Mouse (Mus musculus) spleen, adult 2 months (tissue): ENCODE data around the gene Tamm41. TPM values are rescaled to one million over a fixed set of nuclear protein-coding genes. Genes with fewer than 3 reads are reported as not detected.

ENCODE experiments used
- DNase-seq, 2 experiments: peaks; one replicate each; pipeline versions ENCODE4 v3.0.0 to v3.0.0-alpha.2; 2012 to 2021; ENCODE audit warnings: low spot score in 2 of 2, low read depth in 1 of 2
- H3K27ac ChIP-seq: fragments of 200-500 bp; 2 replicates; pipeline ENCODE4 v1.5.1; 2012; ENCODE audit warnings: low read length, inconsistent platforms; ENCODE audit not compliant: insufficient read depth
- H3K27me3 ChIP-seq: fragments of 200-500 bp; 2 replicates; pipeline ENCODE4 v1.6.1; 2012; ENCODE audit warnings: mild to moderate bottlenecking, moderate library complexity, low read length, inconsistent platforms; ENCODE audit not compliant: control insufficient read depth, insufficient read depth
- H3K36me3 ChIP-seq: fragments of 200-500 bp; 2 replicates; pipeline ENCODE4 v1.6.1; 2012; ENCODE audit warnings: mild to moderate bottlenecking, low read length, inconsistent platforms; ENCODE audit not compliant: control insufficient read depth, insufficient read depth
- H3K4me1 ChIP-seq: fragments of 200-500 bp; 2 replicates; pipeline ENCODE4 v1.6.1; 2011; ENCODE audit warnings: inconsistent platforms; ENCODE audit not compliant: control insufficient read depth, insufficient read depth, insufficient read length
- H3K4me3 ChIP-seq: fragments of 200-500 bp; 2 replicates; pipeline ENCODE4 v1.5.1; 2011; ENCODE audit warnings: mild to moderate bottlenecking, inconsistent platforms; ENCODE audit not compliant: insufficient read depth, insufficient read length; ENCODE audit errors: extremely low read depth
- CTCF ChIP-seq: fragments of 200-500 bp; IDR thresholded peaks from 2 replicates; pipeline ENCODE4 v1.5.1; 2011; ENCODE audit warnings: mild to moderate bottlenecking, inconsistent platforms; ENCODE audit not compliant: insufficient read depth, insufficient read length, insufficient replicate concordance; ENCODE audit errors: extremely low read depth
- POLR2A ChIP-seq: fragments of 200-500 bp; IDR thresholded peaks from 2 replicates; pipeline ENCODE4 v1.6.1; 2011; ENCODE audit warnings: low read depth, low read length, inconsistent platforms
- WGBS: fragments of 180-500 bp; shearing (Covaris S2); methylation state at CpG from one replicate; pipeline ENCODE4 v1.1.7; 2018; 5-methylcytosine and 5-hydroxymethylcytosine counted together
- polyA plus RNA-seq: library from polyadenylated mRNA; depleted of rRNA; stranded (reverse); fragments of >200 nt; gene quantifications from 2 replicates; pipeline ENCODE4 v1.2.3, GENCODE M21; 2012

The Tamm41 gene
- polyA plus RNA-seq, 1 experiment = 24.3 TPM

- no peaks in the 10 kb centered on the region for H3K36me3 ChIP-seq
- DNase-seq = no peak
- H3K27me3 ChIP-seq = no peaks in the 10 kb centered on the region
- H3K4me3 ChIP-seq = no peak overlapping the region
- TF ChIP-seq POLR2A (no peak), CTCF (no peak)
- peaks cover 14% of the 10 kb centered on the region for H3K4me1 ChIP-seq
- WGBS = 85% methylated on average over 7 of the region's 7 CpGs
- H3K27ac ChIP-seq = no peak overlapping the region
Measured at GRCm38 (mm10) chr6:114976915-114977419, 60.7 kb downstream of the Tamm41 start.

GRCm38 (mm10) chr6:114974331-114974730 lies 63.3 kb downstream of the Tamm41 start:
- Histone ChIP-seq H3K27ac (no peak overlapping the region), H3K36me3 (no peaks in the 10 kb centered on the region), H3K27me3 (peaks cover 6% of the 10 kb centered on the region), H3K4me3 (no peak overlapping the region), H3K4me1 (peaks cover 20% of the 10 kb centered on the region)
- WGBS = 96% methylated on average over 1 of the region's 1 CpGs
- TF ChIP-seq CTCF = no peak
- no peak for TF ChIP-seq POLR2A
- no peak for DNase-seq

- TF ChIP-seq POLR2A (no peak), CTCF (no peak)
- 30% methylated on average over 1 of the region's 1 CpGs for WGBS
- Histone ChIP-seq H3K27me3 (peaks cover 16% of the 10 kb centered on the region), H3K36me3 (no peaks in the 10 kb centered on the region), H3K27ac (no peak overlapping the region), H3K4me3 (no peak overlapping the region), H3K4me1 (peaks cover 23% of the 10 kb centered on the region)
- DNase-seq = no peak
Measured at GRCm38 (mm10) chr6:114972988-114973387, 64.7 kb downstream of the Tamm41 start.

- 57% methylated on average over 5 of the region's 5 CpGs for WGBS
- H3K36me3 ChIP-seq = no peaks in the 10 kb centered on the region
- DNase-seq = no peak
- H3K4me3 ChIP-seq = no peak overlapping the region
- peaks cover 16% of the 10 kb centered on the region for H3K27me3 ChIP-seq
- no peak overlapping the region for H3K27ac ChIP-seq
- H3K4me1 ChIP-seq = peaks cover 23% of the 10 kb centered on the region
- TF ChIP-seq POLR2A (no peak), CTCF (no peak; the same call in 1 of the 2 replicates)
Measured at GRCm38 (mm10) chr6:114970895-114971294, 66.8 kb downstream of the Tamm41 start.

GRCm38 (mm10) chr6:114970386-114970785 lies 67.3 kb downstream of the Tamm41 start:
- H3K36me3 ChIP-seq = no peaks in the 10 kb centered on the region
- 30% methylated on average over 6 of the region's 6 CpGs for WGBS
- TF ChIP-seq CTCF (no peak), POLR2A (no peak)
- no peak overlapping the region for H3K4me3 ChIP-seq
- peaks cover 23% of the 10 kb centered on the region for H3K4me1 ChIP-seq
- DNase-seq = no peak
- H3K27ac ChIP-seq = no peak overlapping the region
- peaks cover 16% of the 10 kb centered on the region for H3K27me3 ChIP-seq

- H3K27me3 ChIP-seq = peaks cover 16% of the 10 kb centered on the region
- WGBS = 2% methylated on average over 79 of the region's 79 CpGs
- H3K36me3 ChIP-seq = no peaks in the 10 kb centered on the region
- peak in 1 of 2 experiments; percentile 9 for DNase-seq
- peak within 1 kb of the TSS; percentile 64 for H3K4me3 ChIP-seq
- H3K4me1 ChIP-seq = peaks cover 23% of the 10 kb centered on the region
- H3K27ac ChIP-seq = no peak within 1 kb of the TSS
- TF ChIP-seq CTCF (no peak), POLR2A (no peak)
Measured at GRCm38 (mm10) chr6:114969213-114970120, 68.2 kb downstream of the Tamm41 start, which contains the start of gene Vgll4. TSS of gene Vgll4 (minus strand) at chr6:114969994.
